Mouse (Mus musculus): ENCODE measurements around the gene Slitrk1.

DNA sequence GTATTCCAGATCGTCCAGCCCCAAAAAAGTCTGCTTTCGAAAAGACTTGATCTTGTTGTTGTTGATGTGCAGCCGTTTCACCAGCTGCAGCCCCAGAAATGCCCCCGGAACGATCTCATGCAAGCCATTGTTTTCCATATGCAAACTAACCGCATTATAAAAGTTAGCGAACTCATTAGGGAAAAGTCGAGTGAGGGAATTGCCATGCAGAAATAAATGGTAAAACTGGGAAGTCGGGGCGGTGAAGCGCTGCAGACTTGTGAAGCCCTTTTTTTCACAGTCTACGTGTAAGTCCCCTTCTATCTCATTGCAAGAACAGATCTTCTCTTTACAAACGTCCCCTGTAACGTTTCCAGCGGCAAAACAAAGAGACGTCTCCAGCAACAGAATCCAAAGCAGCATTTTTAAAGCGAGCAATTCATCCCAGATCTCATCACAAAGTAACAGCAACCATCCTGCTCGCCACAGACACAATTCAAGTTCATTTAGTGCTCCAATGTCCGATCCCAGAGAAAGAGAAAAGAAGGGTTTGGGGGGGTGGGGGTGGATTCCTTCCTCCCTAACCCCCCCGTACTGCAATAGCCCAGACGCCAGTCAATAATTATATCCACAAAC lies 975 bp downstream of the Slitrk1 start:
- TF ChIP-seq MYOD1 (IDR thresholded peaks at IDR 0.05; ENCODE audit: control insufficient read depth in 1 of 3, insufficient read length in 2 of 3, low read depth in 2 of 3), result no peak
- TF ChIP-seq POLR2A (IDR thresholded peaks at IDR 0.05; ENCODE audit: insufficient read length, low read depth), result no peak
- no peak for TF ChIP-seq MAX (IDR thresholded peaks at IDR 0.05; ENCODE audit: low read depth)
- no peak for TF ChIP-seq TCF12 (IDR thresholded peaks at IDR 0.05; ENCODE audit: insufficient read depth, poor library complexity, severe bottlenecking)
- no peak for TF ChIP-seq MYOG (IDR thresholded peaks at IDR 0.05; ENCODE audit: control insufficient read depth in 1 of 3, insufficient read depth in 1 of 3, insufficient read length in 2 of 3, low read depth in 2 of 3)
- TF ChIP-seq POLR2AphosphoS2 (IDR thresholded peaks at IDR 0.05; ENCODE audit: insufficient read length, low read depth), result no peak

Data from myocyte (in vitro differentiated cells).